Mouse (Mus musculus): ENCODE data around the gene Cyp2c23.

Cyp2c23 gene

GRCm38 (mm10) chr19:43973711-43974110 is 55.3 kb downstream of the Cyp2c23 start:
- DNase-seq (ENCODE audit: low read depth in 1 of 2, low spot score in 2 of 2), result no peak

GRCm38 (mm10) chr19:43972129-43972528 is 56.9 kb downstream of the Cyp2c23 start:
- DNase-seq (ENCODE audit: low read depth in 1 of 2, low spot score in 2 of 2), result no peak

DNA sequence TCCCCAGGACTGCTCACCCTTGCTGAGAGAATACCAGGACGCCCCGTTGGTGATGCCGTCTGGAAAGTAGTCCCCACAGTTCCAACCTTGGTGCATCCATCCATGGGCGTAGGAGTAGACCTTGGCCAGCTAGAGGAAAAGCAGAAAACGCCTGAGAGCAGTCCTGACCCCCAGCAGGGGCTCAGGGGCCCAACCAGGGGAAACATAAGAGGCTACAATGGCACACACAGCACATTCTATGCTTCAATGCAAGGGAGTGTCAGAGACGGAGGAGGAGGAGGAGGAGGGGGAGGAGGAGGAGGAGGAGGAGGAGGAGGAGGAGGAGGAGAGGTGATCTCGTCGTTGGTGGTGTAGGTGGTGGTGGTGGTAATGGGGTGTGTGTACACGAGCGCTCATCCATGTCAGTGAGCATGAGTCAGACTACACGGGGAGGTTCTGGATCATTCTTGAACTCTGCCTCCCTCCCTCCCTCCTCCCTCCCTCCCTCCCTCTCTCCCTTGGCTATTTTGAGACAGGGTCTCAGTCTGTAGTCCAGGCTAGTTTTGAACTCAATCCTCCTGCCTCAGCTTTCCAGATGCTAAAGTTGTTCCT is 60.5 kb downstream of the Cyp2c23 start:
- no peak for DNase-seq (ENCODE audit: low read depth in 1 of 2, low spot score in 2 of 2)

GRCm38 (mm10) chr19:43966481-43966880 is 62.5 kb downstream of the Cyp2c23 start:
- DNase-seq (ENCODE audit: low read depth in 1 of 2, low spot score in 2 of 2), result no peak

DNA sequence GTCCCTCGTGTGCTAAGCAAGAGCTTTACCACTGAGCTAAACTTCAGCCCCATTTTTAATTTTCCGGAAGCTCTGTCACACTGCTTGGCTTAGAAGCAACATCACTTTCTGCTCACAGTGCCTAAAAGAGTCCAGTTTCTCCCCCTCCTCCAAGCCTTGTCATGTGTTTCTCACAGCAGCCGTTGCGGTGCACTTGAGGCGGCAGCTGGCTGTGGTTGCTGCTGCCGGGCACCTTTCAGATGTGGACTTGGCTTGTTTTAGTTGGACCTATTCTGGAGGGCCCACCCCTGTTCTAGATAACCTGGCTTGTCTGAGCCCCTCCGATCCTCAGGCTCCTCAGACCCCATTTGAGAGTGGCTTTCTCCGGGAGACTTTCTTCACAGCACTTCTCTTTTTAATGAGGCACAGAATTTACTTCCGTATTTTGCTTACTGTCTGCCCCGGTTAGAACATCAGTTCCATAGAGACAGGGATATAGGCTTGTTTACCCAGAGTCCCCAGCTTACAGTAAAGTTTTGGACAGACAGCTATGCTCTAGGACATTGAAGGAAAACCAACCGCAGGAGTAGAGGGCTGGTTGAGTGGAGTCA is 63.4 kb downstream of the Cyp2c23 start:
- peak; percentile 37 to 61 for DNase-seq (ENCODE audit: low read depth in 1 of 2, low spot score in 2 of 2)

DNA sequence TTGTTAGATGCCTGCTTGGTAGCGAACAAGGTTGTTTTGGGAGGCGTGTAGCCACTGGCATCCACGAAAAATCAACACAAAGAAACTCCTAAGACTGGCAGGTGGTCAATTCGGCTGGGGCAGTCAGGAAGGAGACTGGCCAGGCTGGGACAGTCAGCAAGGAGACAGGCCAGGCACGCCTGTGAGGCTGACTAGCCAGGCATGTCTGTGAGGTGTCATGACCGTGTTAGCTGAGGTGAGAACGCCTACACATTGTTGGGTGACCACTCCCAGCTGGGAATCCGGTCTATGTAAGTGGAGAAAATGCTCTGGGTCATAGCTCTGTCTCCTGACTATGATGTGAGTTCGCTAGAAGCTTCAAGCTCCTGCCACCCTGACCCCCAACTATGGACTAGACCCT is 66.2 kb downstream of the Cyp2c23 start:
- DNase-seq (ENCODE audit: low read depth in 1 of 2, low spot score in 2 of 2), result no peak

- DNase-seq (ENCODE audit: low read depth in 1 of 2, low spot score in 2 of 2), result no peak
Measured at GRCm38 (mm10) chr19:43961185-43961584, 67.8 kb downstream of the Cyp2c23 start.

DNA sequence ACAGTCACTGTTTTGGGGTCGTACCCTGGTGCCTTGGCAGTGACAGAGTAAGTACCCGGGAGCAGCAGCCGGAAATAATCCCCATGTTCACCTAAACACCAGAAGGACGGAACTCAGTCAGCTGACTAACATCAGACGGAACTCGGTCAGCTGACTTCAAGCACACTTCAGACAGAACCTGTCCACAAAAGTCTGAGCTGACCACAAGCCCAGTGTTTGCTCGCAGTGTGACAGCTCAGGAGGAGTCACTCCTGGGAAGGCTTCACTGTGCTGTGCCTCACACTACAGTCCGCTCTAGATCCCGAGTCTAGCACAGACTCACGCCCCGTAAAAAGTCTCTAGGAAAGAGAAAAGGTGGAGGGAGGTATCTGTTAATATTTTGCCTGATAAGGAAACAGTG is 69.0 kb downstream of the Cyp2c23 start:
- no peak for DNase-seq (ENCODE audit: low read depth in 1 of 2, low spot score in 2 of 2)

GRCm38 (mm10) chr19:43959162-43959561 is 69.8 kb downstream of the Cyp2c23 start:
- peak; percentile 44 to 46 for DNase-seq (ENCODE audit: low read depth in 1 of 2, low spot score in 2 of 2)

GRCm38 (mm10) chr19:43957881-43958280 is 71.1 kb downstream of the Cyp2c23 start:
- no peak for DNase-seq (ENCODE audit: low read depth in 1 of 2, low spot score in 2 of 2)

DNA sequence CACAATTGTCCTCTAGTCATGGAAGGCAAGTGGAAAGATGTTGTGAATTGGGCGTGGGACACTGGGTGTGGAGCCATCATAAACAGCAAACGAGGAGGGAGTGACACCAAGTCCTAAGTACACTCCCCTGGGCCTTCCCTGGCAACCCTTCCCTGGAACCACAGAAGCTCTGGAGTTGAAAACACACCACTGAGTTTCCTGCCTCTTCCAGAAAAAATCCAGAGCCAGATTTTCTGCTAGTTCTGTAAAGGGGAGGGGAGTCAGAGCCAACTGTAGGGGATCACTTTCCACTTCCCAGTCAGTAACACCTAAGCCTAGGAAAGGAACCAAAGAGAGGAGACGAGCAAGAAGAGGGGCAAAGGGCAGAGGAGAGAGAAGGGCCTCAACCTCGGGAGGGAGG is 71.6 kb downstream of the Cyp2c23 start:
- no peak for DNase-seq (ENCODE audit: low read depth in 1 of 2, low spot score in 2 of 2)

GRCm38 (mm10) chr19:43955266-43955665 is 73.7 kb downstream of the Cyp2c23 start:
- DNase-seq (ENCODE audit: low read depth in 1 of 2, low spot score in 2 of 2), result no peak
